12 mouse cellular contexts compared by ENCODE assay signal in the genomic region with DNA sequence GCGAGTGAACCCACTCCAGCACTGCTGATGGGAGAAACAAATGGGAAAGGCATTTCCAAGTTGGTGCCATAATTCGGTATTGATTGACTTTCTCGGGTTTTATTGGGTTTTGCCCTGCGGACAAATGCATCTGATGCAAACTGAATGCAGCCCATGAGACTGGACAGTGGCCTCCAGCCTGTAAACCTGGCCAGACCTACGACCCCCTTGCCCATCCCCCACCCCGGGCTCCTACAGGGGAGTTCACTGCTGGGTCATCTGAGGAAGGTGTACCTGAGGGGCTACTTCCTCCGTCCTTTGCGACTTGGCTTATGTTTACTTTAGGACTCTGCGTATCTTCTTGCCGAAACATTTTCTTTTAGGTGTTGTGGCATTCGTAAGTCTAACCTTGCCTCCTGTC.
DNase-seq lines count a peak whose midpoint lies in the region; ATAC-seq and TF ChIP-seq lines count a peak whose summit lies in the region.
"Had no signal": no experiment of that assay in that cellular context is flagged by ENCODE, and none has a peak within 500 bp of the region (broad histone marks: within the 10 kb centered on the region; RNA-seq: fewer than 3 reads in every experiment).

No protein-coding gene starts in this region.

- H3K9me3 ChIP-seq in forebrain, embryonic 13.5 days (replicated peaks) = no peaks in the 10 kb centered on the region
- no peaks in the 10 kb centered on the region for H3K9me3 ChIP-seq in forebrain, postnatal 0 days (ENCODE audit: low read length)
- no peaks in the 10 kb centered on the region for H3K9me3 ChIP-seq in lung, embryonic 15.5 days
- H3K9me3 ChIP-seq in limb, embryonic 12.5 days = no peaks in the 10 kb centered on the region
- no peaks in the 10 kb centered on the region for H3K9me3 ChIP-seq in neural tube, embryonic 15.5 days (replicated peaks)

- no peak overlapping the region for H3K27ac ChIP-seq in forebrain, embryonic 13.5 days
- H3K27ac ChIP-seq in forebrain, postnatal 0 days (ENCODE audit: low read depth, low read length) = no peak overlapping the region
- H3K27ac ChIP-seq in lung, embryonic 15.5 days = no peak overlapping the region
- H3K27ac ChIP-seq in limb, embryonic 12.5 days = no peak overlapping the region
- no peak overlapping the region for H3K27ac ChIP-seq in neural tube, embryonic 15.5 days (replicated peaks)
- H3K27ac ChIP-seq in gastrocnemius, adult 2 months = no peak overlapping the region

- H3K4me2 ChIP-seq in forebrain, embryonic 13.5 days = peak overlapping the region; percentile 38
- no peak overlapping the region for H3K4me2 ChIP-seq in forebrain, postnatal 0 days (ENCODE audit: low read depth)
- H3K4me2 ChIP-seq in lung, embryonic 15.5 days = peak overlapping the region; percentile 10; the same call in 1 of the 2 replicates
- peak overlapping the region; percentile 55 for H3K4me2 ChIP-seq in limb, embryonic 12.5 days
- H3K4me2 ChIP-seq in neural tube, embryonic 15.5 days = peak overlapping the region; percentile 57

- H3K36me3 ChIP-seq in forebrain, embryonic 13.5 days (ENCODE audit: poor library complexity, severe bottlenecking) = no peaks in the 10 kb centered on the region
- no peaks in the 10 kb centered on the region for H3K36me3 ChIP-seq in forebrain, postnatal 0 days (ENCODE audit: insufficient read depth)
- H3K36me3 ChIP-seq in lung, embryonic 15.5 days = no peaks in the 10 kb centered on the region
- no peaks in the 10 kb centered on the region for H3K36me3 ChIP-seq in limb, embryonic 12.5 days
- H3K36me3 ChIP-seq in neural tube, embryonic 15.5 days = no peaks in the 10 kb centered on the region

- no peak for ATAC-seq in forebrain, embryonic 13.5 days
- ATAC-seq in forebrain, postnatal 0 days = no peak
- ATAC-seq in lung, embryonic 15.5 days (ENCODE audit: borderline replicate concordance, extremely low read depth, low FRiP score, low TSS enrichment) = no peak
- ATAC-seq in limb, embryonic 12.5 days (ENCODE audit: insufficient number of reproducible peaks, insufficient read depth, low FRiP score, low TSS enrichment, low read depth) = no peak
- ATAC-seq in neural tube, embryonic 15.5 days (ENCODE audit: low FRiP score) = 0 out of 2 replicates have a peak, but pooled peaks have one; percentile 6

- DNase-seq in forebrain, postnatal 0 days = no peak
- no peak for DNase-seq in lung, postnatal 36 days
- no peak for DNase-seq in gastrocnemius, adult 2 months
- no peak for DNase-seq in gastrocnemius, postnatal 14 days
- DNase-seq: adrenal gland, postnatal 14 days; cerebellum, adult 2 months; heart, postnatal 4 days; lung, adult 18-20 months had no signal

- WGBS in forebrain, embryonic 13.5 days = 61% methylated on average over 11 of the region's 11 CpGs
- WGBS in forebrain, postnatal 0 days = 59% methylated on average over 11 of the region's 11 CpGs
- 12% methylated on average over 11 of the region's 11 CpGs for WGBS in lung, embryonic 15.5 days
- WGBS in limb, embryonic 12.5 days = 13% methylated on average over 11 of the region's 11 CpGs
- 32% methylated on average over 11 of the region's 11 CpGs for WGBS in neural tube, embryonic 15.5 days

- TF ChIP-seq CTCF in forebrain, postnatal 0 days (IDR thresholded peaks at IDR 0.05; ENCODE audit: low read depth) = no peak
- no peak for TF ChIP-seq CTCF in gastrocnemius, adult 2 months (IDR thresholded peaks at IDR 0.05)

- no peak overlapping the region for H3K9ac ChIP-seq in forebrain, embryonic 13.5 days
- no peak overlapping the region for H3K9ac ChIP-seq in forebrain, postnatal 0 days
- H3K9ac ChIP-seq in lung, embryonic 15.5 days = no peak overlapping the region
- H3K9ac ChIP-seq in limb, embryonic 12.5 days (replicated peaks) = no peak overlapping the region
- H3K9ac ChIP-seq in neural tube, embryonic 15.5 days (replicated peaks) = 0 out of 2 replicates have a peak overlapping the region, but pooled peaks have one; percentile 10

- H3K27me3 ChIP-seq in forebrain, embryonic 13.5 days = peaks cover 96% of the 10 kb centered on the region
- H3K27me3 ChIP-seq in forebrain, postnatal 0 days (ENCODE audit: insufficient read depth, low read length) = peaks cover 48% of the 10 kb centered on the region
- H3K27me3 ChIP-seq in lung, embryonic 15.5 days = peaks cover 19% of the 10 kb centered on the region; the same call in 1 of the 2 replicates
- H3K27me3 ChIP-seq in limb, embryonic 12.5 days = peaks cover 83% of the 10 kb centered on the region
- H3K27me3 ChIP-seq in neural tube, embryonic 15.5 days (replicated peaks) = peaks cover 39% of the 10 kb centered on the region

- H3K4me3 ChIP-seq in forebrain, embryonic 13.5 days = 0 out of 2 replicates have a peak overlapping the region, but pooled peaks have one; percentile 6
- no peak overlapping the region for H3K4me3 ChIP-seq in forebrain, postnatal 0 days (ENCODE audit: low read depth, low read length)
- no peak overlapping the region for H3K4me3 ChIP-seq in lung, embryonic 15.5 days
- H3K4me3 ChIP-seq in limb, embryonic 12.5 days (replicated peaks) = peak overlapping the region; percentile 19; the same call in 1 of the 2 replicates
- H3K4me3 ChIP-seq in neural tube, embryonic 15.5 days (replicated peaks) = peak overlapping the region; percentile 23
- no peak overlapping the region for H3K4me3 ChIP-seq in gastrocnemius, adult 2 months

- H3K4me1 ChIP-seq in forebrain, embryonic 13.5 days = peaks cover 10% of the 10 kb centered on the region
- H3K4me1 ChIP-seq in forebrain, postnatal 0 days (ENCODE audit: insufficient read depth) = no peaks in the 10 kb centered on the region
- H3K4me1 ChIP-seq in lung, embryonic 15.5 days = peaks cover 11% of the 10 kb centered on the region; the same call in 1 of the 2 replicates
- H3K4me1 ChIP-seq in limb, embryonic 12.5 days (replicated peaks) = peaks cover 15% of the 10 kb centered on the region
- H3K4me1 ChIP-seq in neural tube, embryonic 15.5 days = peaks cover 10% of the 10 kb centered on the region

- intact Hi-C loops in gastrocnemius, adult 2 months (cut with DNase I) = no loop called here
- intact Hi-C loops in gastrocnemius, postnatal 14 days (cut with DNase I; ENCODE audit: low total_unique reads) = no loop called here

Comparison
In these comparisons a context has a peak if more than half of its experiments do, and no peak if none do; other contexts are left out.
1. H3K4me3 ChIP-seq: peak in forebrain, embryonic 13.5 days (single experiment), limb, embryonic 12.5 days (single experiment) and neural tube, embryonic 15.5 days (single experiment); none in forebrain, postnatal 0 days (single experiment), lung, embryonic 15.5 days (single experiment) and gastrocnemius, adult 2 months (single experiment).